Mouse (Mus musculus) myocyte (in vitro differentiated cells): ENCODE measurements at regions not wholly inside any gene's neighbourhood (a gene's known extent, or its start where the extent isn't known, plus 50 kb on each side); places are given as distances from the start of the nearest gene placed in this dataset.

Source experiments
- CEBPB ChIP-seq: IDR thresholded peaks from 2 replicates; pipeline ENCODE4 v1.6.1; 2011; ENCODE audit warnings: mild to moderate bottlenecking, moderate library complexity; ENCODE audit not compliant: poor library complexity, insufficient read depth, severe bottlenecking
- E2F4 ChIP-seq: IDR thresholded peaks from one replicate; pipeline ENCODE4 v1.6.1; 2011; ENCODE audit warnings: mild to moderate bottlenecking, control low read depth, moderate library complexity; ENCODE audit not compliant: insufficient read depth
- MYOG ChIP-seq, 3 experiments: IDR thresholded peaks; one replicate each; pipeline ENCODE4 v1.6.1; 2011; ENCODE audit warnings: control low read depth in 2 of 3, low read depth in 2 of 3, mild to moderate bottlenecking in 2 of 3; ENCODE audit not compliant: insufficient read length in 2 of 3, control insufficient read depth in 1 of 3, insufficient read depth in 1 of 3
- POLR2A ChIP-seq: IDR thresholded peaks from one replicate; pipeline ENCODE4 v1.6.1; 2011; ENCODE audit warnings: low read depth, mild to moderate bottlenecking, control low read depth, moderate library complexity; ENCODE audit not compliant: insufficient read length
- TCF3 ChIP-seq: IDR thresholded peaks from one replicate; pipeline ENCODE4 v1.6.1; 2011; ENCODE audit warnings: low read depth, control low read depth; ENCODE audit not compliant: insufficient read length
- USF1 ChIP-seq: IDR thresholded peaks from one replicate; pipeline ENCODE4 v1.6.1; 2011; ENCODE audit warnings: low read depth, mild to moderate bottlenecking, control low read depth, moderate library complexity

- TF ChIP-seq POLR2A = no peak
- no peak for TF ChIP-seq E2F4
- no peak for TF ChIP-seq CEBPB
- no peak for TF ChIP-seq MYOG (IDR thresholded peaks at IDR 0.05; ENCODE audit: control insufficient read depth in 1 of 3, insufficient read depth in 1 of 3, insufficient read length in 2 of 3, low read depth in 2 of 3)
- TF ChIP-seq USF1 = no peak
- no peak for TF ChIP-seq TCF3
These were observed 593.9 kb upstream of the Castor2 start for GRCm38 (mm10) chr5:133505661-133506060.
